Mouse (Mus musculus): ENCODE measurements around the gene Slc12a1. TPM values are rescaled to one million over a fixed set of nuclear protein-coding genes. Genes with fewer than 3 reads are reported as not detected.

Gene Slc12a1
- polyA plus RNA-seq, 1 experiment from 2014 or later, result not detected

DNA sequence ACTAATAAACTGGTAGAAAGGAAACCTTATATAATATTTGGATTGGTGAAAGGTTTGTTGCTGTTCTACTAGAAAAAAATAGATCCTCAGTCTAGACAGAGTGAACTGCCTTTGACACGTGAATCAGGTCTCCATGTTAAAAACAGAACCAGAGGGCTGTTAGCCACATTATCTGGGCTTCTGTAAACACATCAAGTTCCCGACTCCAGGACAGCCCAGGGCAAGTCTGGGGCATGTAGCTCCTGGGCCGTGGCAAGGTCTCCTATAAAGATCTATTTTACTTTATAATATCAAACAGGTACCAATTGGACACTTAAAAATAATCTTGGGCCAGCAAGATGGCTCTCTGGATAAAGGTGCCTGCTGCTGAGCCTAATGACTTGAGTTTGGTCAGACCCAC is 103.6 kb downstream of the Slc12a1 start:
- no peak overlapping the region for H3K27ac ChIP-seq (replicated peaks)
- no peak overlapping the region for H3K4me3 ChIP-seq (replicated peaks)
- H3K9me3 ChIP-seq (replicated peaks), result no peaks in the 10 kb centered on the region
- no peak overlapping the region for H3K9ac ChIP-seq
- WGBS (ENCODE audit: insufficient replicate concordance), result 61% methylated on average over 3 of the region's 3 CpGs
- H3K36me3 ChIP-seq (replicated peaks), result peaks cover 89% of the 10 kb centered on the region
- H3K4me1 ChIP-seq (replicated peaks), result peaks cover 17% of the 10 kb centered on the region
- no peak overlapping the region for H3K4me2 ChIP-seq
- no peaks in the 10 kb centered on the region for H3K27me3 ChIP-seq
- no peak for ATAC-seq (ENCODE audit: insufficient read depth)

DNA sequence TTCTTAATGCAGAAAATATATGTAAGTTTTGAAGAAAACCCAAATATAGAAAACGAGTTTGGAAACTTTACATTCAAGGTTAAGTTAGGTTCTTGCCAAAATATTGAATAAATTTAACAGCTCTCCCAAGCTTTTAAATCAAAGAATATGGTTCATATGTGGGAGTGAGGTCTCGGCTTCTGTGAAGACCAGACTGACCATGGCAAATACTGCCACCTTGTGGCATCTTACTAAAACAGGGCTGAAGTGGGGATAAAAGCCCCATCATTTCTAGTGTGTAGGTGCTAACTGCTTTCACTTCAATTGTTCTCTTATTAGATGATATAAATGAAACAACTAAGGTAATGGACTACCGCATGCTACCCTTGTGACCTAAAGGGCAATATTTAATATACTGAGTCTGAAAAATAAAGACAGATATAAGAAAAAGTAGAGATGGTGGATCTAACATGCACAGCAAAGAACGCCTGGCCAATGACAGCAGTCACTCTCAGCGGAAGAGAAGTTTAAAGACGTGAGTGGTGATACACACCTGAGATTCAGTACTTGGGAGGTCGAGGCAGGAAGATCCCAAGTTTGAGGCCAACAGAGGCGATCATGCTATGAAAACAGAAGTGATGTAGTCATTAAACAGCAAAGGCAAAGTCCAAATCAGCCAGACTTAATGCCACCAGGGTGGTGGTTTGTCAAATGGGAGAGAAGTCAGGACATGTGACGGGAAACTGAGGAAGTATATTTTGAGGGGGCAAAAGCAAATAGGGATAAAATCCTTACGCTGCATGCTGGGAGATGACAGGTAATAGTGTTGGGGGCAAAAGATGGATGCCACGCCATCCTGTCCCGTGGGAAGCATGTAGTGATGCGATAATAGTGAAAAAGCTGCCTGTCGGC is 107.2 kb downstream of the Slc12a1 start:
- peaks cover 53% of the 10 kb centered on the region for H3K36me3 ChIP-seq (replicated peaks)

DNA sequence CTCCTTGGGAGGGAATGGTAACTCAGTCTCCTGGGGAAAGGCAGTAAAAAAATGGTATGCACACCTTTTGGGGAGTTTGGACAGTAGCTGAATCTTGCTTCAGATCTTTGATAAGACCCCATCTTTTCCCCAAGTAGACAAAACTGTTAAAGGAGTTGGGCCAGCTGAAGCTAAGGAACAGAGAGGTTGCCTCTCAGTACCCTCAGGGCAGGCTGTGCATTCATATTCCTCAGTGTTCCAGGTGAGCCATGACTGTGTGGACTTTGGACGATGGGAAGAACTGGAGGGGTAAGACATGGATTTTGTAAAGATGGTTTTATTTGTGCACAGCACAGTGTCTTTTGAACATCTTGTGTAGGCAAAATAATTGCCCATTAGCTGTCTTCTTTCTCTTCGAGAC is 108.0 kb downstream of the Slc12a1 start:
- no peaks in the 10 kb centered on the region for H3K27me3 ChIP-seq
- no peak overlapping the region for H3K9ac ChIP-seq
- no peak overlapping the region for H3K27ac ChIP-seq (replicated peaks)
- H3K4me2 ChIP-seq, result no peak overlapping the region
- WGBS (ENCODE audit: insufficient replicate concordance), result 65% methylated on average over 2 of the region's 2 CpGs
- no peaks in the 10 kb centered on the region for H3K9me3 ChIP-seq (replicated peaks)
- ATAC-seq (ENCODE audit: insufficient read depth), result no peak
- H3K36me3 ChIP-seq (replicated peaks), result peaks cover 46% of the 10 kb centered on the region
- no peaks in the 10 kb centered on the region for H3K4me1 ChIP-seq (replicated peaks)
- no peak overlapping the region for H3K4me3 ChIP-seq (replicated peaks)

More for the DNA sequence above, 107.2 kb downstream of the Slc12a1 start:
- Histone ChIP-seq H3K4me2 (no peak overlapping the region), H3K27me3 (no peaks in the 10 kb centered on the region), H3K27ac (replicated peaks) (no peak overlapping the region), H3K9me3 (replicated peaks) (no peaks in the 10 kb centered on the region), H3K9ac (no peak overlapping the region), H3K4me3 (replicated peaks) (no peak overlapping the region), H3K4me1 (replicated peaks) (no peaks in the 10 kb centered on the region)
- WGBS (ENCODE audit: insufficient replicate concordance), result 74% methylated on average over 14 of the region's 14 CpGs
- ATAC-seq (ENCODE audit: insufficient read depth), result no peak

DNA sequence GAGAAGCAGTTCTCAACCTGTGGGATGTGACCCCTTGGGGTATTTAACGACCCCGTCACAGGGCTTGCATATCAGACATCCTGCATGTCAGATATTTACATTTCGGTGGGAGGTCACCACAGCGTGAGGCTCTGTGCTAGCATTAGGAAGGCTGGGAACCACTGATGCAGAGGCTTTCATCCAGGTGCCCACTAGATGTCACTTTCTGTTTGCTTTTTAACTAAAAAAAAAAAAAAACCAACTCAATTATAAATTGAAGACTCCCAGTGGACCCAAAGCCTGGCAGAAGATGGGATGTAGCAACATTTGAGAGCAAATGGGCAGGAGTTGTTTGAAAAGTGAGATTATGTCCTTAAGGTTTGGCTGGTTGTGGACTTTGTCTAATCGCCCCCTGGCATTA is 110.8 kb downstream of the Slc12a1 start:
- Histone ChIP-seq H3K27me3 (no peaks in the 10 kb centered on the region), H3K9me3 (replicated peaks) (no peaks in the 10 kb centered on the region), H3K36me3 (replicated peaks) (peaks cover 19% of the 10 kb centered on the region), H3K27ac (replicated peaks) (no peak overlapping the region), H3K9ac (no peak overlapping the region), H3K4me1 (replicated peaks) (no peaks in the 10 kb centered on the region), H3K4me2 (no peak overlapping the region), H3K4me3 (replicated peaks) (no peak overlapping the region)
- 31% methylated on average over 5 of the region's 5 CpGs for WGBS (ENCODE audit: insufficient replicate concordance)
- no peak for ATAC-seq (ENCODE audit: insufficient read depth)

DNA sequence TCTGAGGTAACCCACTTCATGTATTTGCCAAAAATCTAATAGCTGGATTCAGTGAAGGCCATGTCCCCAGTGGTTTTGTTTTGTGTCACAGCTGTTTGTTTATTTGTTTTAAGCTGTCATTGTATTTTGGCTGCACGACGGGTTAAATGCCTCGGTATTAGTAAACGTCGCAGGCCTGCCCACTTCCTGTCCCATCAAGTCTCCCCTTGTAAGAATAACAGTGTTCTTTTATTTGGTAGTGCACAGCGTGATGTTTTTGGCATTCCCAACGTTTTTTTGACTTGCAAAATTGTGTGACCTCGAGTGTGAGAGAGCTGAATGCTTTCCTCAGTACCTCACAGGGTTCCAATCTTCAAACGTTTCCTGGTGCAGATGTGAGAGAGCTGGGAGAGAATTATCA is 111.4 kb downstream of the Slc12a1 start:
- H3K27ac ChIP-seq (replicated peaks), result no peak overlapping the region
- H3K4me1 ChIP-seq (replicated peaks), result no peaks in the 10 kb centered on the region
- no peak overlapping the region for H3K4me3 ChIP-seq (replicated peaks)
- peaks cover 14% of the 10 kb centered on the region for H3K36me3 ChIP-seq (replicated peaks)
- 24% methylated on average over 9 of the region's 9 CpGs for WGBS (ENCODE audit: insufficient replicate concordance)
- ATAC-seq (ENCODE audit: insufficient read depth), result no peak
- no peaks in the 10 kb centered on the region for H3K9me3 ChIP-seq (replicated peaks)
- no peak overlapping the region for H3K4me2 ChIP-seq
- no peak overlapping the region for H3K9ac ChIP-seq
- H3K27me3 ChIP-seq, result no peaks in the 10 kb centered on the region

DNA sequence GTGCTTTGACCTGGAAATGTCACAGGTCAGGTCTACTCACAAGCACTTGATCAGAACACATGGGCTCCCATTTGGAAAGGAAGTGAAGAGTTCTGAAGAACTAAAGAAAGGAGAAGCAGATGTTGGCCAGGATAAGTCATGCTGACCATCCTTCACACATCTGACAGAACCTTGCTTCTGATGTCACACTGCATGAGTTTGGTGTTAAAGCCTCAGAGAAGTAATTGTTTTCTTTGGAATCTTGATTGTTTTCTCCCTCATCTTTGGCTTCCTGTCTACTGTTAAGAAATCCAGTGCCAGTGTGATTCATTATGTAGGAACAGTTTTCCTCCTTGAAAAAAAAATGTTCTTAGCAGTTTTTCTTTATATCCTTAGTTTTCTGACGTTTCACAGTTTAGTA is 116.6 kb downstream of the Slc12a1 start:
- Histone ChIP-seq H3K9me3 (replicated peaks) (no peaks in the 10 kb centered on the region), H3K27me3 (no peaks in the 10 kb centered on the region), H3K36me3 (replicated peaks) (no peaks in the 10 kb centered on the region), H3K4me1 (replicated peaks) (no peaks in the 10 kb centered on the region), H3K9ac (no peak overlapping the region), H3K4me2 (no peak overlapping the region), H3K27ac (replicated peaks) (no peak overlapping the region), H3K4me3 (replicated peaks) (no peak overlapping the region)
- ATAC-seq (ENCODE audit: insufficient read depth), result no peak
- 47% methylated on average over 1 of the region's 1 CpGs for WGBS (ENCODE audit: insufficient replicate concordance)

DNA sequence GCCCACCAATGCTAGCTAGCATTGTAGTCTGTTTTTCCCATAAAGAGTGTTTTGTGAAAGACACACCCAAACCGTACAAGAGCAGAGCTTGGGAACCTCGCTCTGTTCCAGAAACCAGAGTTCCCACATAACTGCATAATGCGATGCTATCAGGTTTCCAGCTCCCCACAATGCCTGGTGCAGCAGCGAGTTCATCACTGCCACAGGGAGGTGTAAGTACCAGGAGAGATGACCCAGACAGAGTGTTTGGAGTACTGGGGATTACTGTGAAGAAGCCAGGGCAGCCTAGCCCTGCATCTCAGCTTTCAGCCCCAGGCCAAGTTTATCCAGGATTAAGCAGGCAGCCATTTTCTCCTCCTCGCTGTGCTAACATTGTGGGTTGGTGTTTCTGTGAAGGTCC is 123.3 kb downstream of the Slc12a1 start:
- H3K27me3 ChIP-seq, result no peaks in the 10 kb centered on the region
- no peaks in the 10 kb centered on the region for H3K36me3 ChIP-seq (replicated peaks)
- no peaks in the 10 kb centered on the region for H3K4me1 ChIP-seq (replicated peaks)
- H3K4me2 ChIP-seq, result no peak overlapping the region
- H3K9me3 ChIP-seq (replicated peaks), result no peaks in the 10 kb centered on the region
- 58% methylated on average over 5 of the region's 5 CpGs for WGBS (ENCODE audit: insufficient replicate concordance)
- no peak for ATAC-seq (ENCODE audit: insufficient read depth)
- H3K27ac ChIP-seq (replicated peaks), result no peak overlapping the region
- no peak overlapping the region for H3K9ac ChIP-seq
- H3K4me3 ChIP-seq (replicated peaks), result no peak overlapping the region

DNA sequence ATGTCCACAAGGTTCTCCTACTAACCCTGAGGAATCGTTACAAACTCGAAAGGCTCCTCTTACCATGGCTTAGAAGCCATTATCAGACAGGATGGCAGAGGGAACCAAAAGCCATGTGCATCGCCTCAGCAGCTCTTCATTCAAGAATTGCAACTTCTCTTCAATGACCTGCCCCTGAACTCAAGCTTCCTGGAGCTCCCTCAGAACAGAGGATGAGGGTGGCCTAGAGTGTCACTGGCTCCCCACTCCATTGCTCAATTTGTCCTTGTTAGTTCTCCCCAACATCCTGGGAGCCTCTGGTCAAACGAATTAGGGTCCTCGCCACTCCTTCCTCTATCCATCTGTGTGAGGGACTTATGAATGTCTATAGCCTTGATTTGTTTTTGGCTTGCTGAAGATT is 124.4 kb downstream of the Slc12a1 start:
- H3K4me3 ChIP-seq (replicated peaks), result no peak overlapping the region
- H3K27ac ChIP-seq (replicated peaks), result no peak overlapping the region
- no peak overlapping the region for H3K9ac ChIP-seq
- H3K4me2 ChIP-seq, result no peak overlapping the region
- H3K27me3 ChIP-seq, result no peaks in the 10 kb centered on the region
- no peaks in the 10 kb centered on the region for H3K9me3 ChIP-seq (replicated peaks)
- no peaks in the 10 kb centered on the region for H3K4me1 ChIP-seq (replicated peaks)
- H3K36me3 ChIP-seq (replicated peaks), result no peaks in the 10 kb centered on the region
- no peak for ATAC-seq (ENCODE audit: insufficient read depth)
- WGBS (ENCODE audit: insufficient replicate concordance), result 60% methylated on average over 5 of the region's 5 CpGs

DNA sequence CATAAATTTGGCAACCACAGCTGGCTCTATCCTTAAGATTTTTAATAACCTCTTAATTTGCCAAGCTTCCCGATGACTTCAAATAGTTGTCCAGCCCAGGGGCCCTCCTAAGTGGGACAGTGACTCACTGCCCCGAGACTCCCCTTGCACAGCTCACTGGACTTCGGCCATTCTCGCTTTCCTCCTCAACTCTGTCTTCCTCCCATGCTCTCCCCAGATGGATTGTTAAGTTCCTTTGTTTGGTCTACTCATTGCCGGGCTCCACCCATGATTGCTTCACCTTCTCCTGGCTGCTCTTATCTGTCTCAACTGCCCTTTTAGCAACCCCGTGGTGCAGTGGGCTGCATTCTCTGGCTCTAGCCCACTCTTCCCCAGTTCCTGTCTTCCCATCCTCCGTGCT is 126.2 kb downstream of the Slc12a1 start:
- Histone ChIP-seq H3K4me3 (replicated peaks) (no peak overlapping the region), H3K9ac (no peak overlapping the region), H3K36me3 (replicated peaks) (no peaks in the 10 kb centered on the region), H3K4me2 (no peak overlapping the region), H3K27me3 (no peaks in the 10 kb centered on the region), H3K4me1 (replicated peaks) (no peaks in the 10 kb centered on the region), H3K9me3 (replicated peaks) (no peaks in the 10 kb centered on the region), H3K27ac (replicated peaks) (no peak overlapping the region)
- ATAC-seq (ENCODE audit: insufficient read depth), result no peak
- WGBS (ENCODE audit: insufficient replicate concordance), result 24% methylated on average over 7 of the region's 7 CpGs

Other genes starting within 250 kb of the Slc12a1 start
- gene Slc24a5, start 84.4 kb upstream of the Slc12a1 start, polyA plus RNA-seq (2015; fragmentation: Nextera tagmentation; extraction: Ambion mirVana), result 4.6 and 5.5 TPM in 2 replicates
- 19.5 and 21.7 TPM in 2 replicates for gene Myef2, start 28.8 kb upstream of the Slc12a1 start, polyA plus RNA-seq (2015; fragmentation: Nextera tagmentation; extraction: Ambion mirVana)
- gene Ctxn2, start 15.8 kb upstream of the Slc12a1 start, polyA plus RNA-seq (2015; fragmentation: Nextera tagmentation; extraction: Ambion mirVana), result not detected in 2 replicates
- 87.7 and 101 TPM in 2 replicates for gene Dut, start 94.7 kb downstream of the Slc12a1 start, polyA plus RNA-seq (2015; fragmentation: Nextera tagmentation; extraction: Ambion mirVana)

All from liver, embryonic 15.5 days (tissue).